7 mouse cellular contexts compared by ENCODE assay signal in the genomic region with DNA sequence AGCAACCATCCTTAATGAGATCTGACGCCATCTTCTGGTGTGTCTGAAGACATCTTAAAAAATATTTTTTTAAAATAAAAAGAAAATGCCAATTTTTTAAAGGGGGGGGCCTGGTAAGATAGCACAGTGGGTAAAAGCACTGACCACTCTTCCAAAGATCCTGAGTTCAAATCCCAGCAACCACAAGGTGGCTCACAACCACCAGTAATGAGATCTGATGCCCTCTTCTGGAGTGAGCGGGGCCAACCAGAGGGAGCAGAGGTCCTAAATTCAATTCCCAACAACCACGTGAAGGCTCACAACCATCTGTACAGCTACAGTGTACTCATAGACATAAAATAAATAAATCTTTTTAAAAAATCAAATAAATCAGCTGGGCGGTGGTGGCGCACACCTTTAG. TPM values are rescaled to one million over a fixed set of nuclear protein-coding genes. Genes with fewer than 3 reads are reported as not detected.
A peak's percentile ranks its signal among the peaks of the same experiment; 100 is the strongest.
DNase-seq lines count a peak whose midpoint lies in the region; ATAC-seq and TF ChIP-seq lines count a peak whose summit lies in the region.
"Not testable (repeated sequence)": the region's sequence is repeated elsewhere in the genome, so short reads cannot be mapped to it uniquely, and the experiment has no call there.

No protein-coding gene starts in this region.

- TF ChIP-seq EP300 in ES-Bruce4 (IDR thresholded peaks at IDR 0.05; ENCODE audit: insufficient read depth, low read depth, low read length); liver, embryonic 14.5 days (IDR thresholded peaks at IDR 0.05; ENCODE audit: low read depth); lung, postnatal 0 days (IDR thresholded peaks at IDR 0.05): not testable (repeated sequence)

- intact Hi-C loops in gastrocnemius, adult 2 months (cut with DNase I) = not testable (repeated sequence)

- H3K4me1 ChIP-seq in ES-Bruce4 (ENCODE audit: control insufficient read depth, insufficient read depth, low read length); lung, postnatal 0 days (ENCODE audit: insufficient read depth, low read depth, low read length): not testable (repeated sequence)
- peaks cover 13% of the 10 kb centered on the region for H3K4me1 ChIP-seq in intestine, postnatal 0 days (replicated peaks; ENCODE audit: control insufficient read depth, insufficient read depth, low read length)
- peaks cover 22 to 28% of the 10 kb centered on the region in 2 experiments for H3K4me1 ChIP-seq in liver, embryonic 14.5 days (replicated peaks; ENCODE audit: control insufficient read depth in 2 of 2, insufficient read depth in 2 of 2, low read length in 1 of 2)

- not testable (repeated sequence) for H3K4me2 ChIP-seq in intestine, postnatal 0 days (replicated peaks; ENCODE audit: low read depth); liver, embryonic 14.5 days (ENCODE audit: low read depth); lung, postnatal 0 days (replicated peaks; ENCODE audit: low read depth, low read length)

- not testable (repeated sequence) for ATAC-seq in intestine, postnatal 0 days; liver, embryonic 14.5 days (ENCODE audit: insufficient read depth); lung, postnatal 0 days

- H3K4me3 ChIP-seq in ES-Bruce4 (ENCODE audit: low read depth, low read length); gastrocnemius, adult 2 months; intestine, postnatal 0 days (ENCODE audit: low read depth, low read length); layer of hippocampus, adult 2 months; liver, embryonic 14.5 days (ENCODE audit: insufficient read depth in 1 of 2, low read depth in 2 of 2, low read length in 2 of 2); lung, postnatal 0 days (ENCODE audit: low read depth, low read length): not testable (repeated sequence)

- H3K9ac ChIP-seq in ES-Bruce4 (ENCODE audit: low read depth, poor library complexity, severe bottlenecking); intestine, postnatal 0 days (ENCODE audit: low read depth, low read length); liver, embryonic 14.5 days (replicated peaks); lung, postnatal 0 days (replicated peaks; ENCODE audit: low read depth): not testable (repeated sequence)

- peak; percentile 26 for DNase-seq in adipocyte (ENCODE audit: low spot score)
- DNase-seq in gastrocnemius, adult 2 months; layer of hippocampus, adult 2 months (ENCODE audit: low spot score in 2 of 2); liver, embryonic 14.5 days (ENCODE audit: low read depth in 3 of 3, low spot score in 3 of 3); lung, postnatal 0 days (ENCODE audit: low spot score): not testable (repeated sequence)

- not testable (repeated sequence) for H3K36me3 ChIP-seq in ES-Bruce4 (ENCODE audit: control insufficient read depth, insufficient read depth, low read length, poor library complexity, severe bottlenecking); intestine, postnatal 0 days (ENCODE audit: control insufficient read depth, insufficient read depth); liver, embryonic 14.5 days (replicated peaks; ENCODE audit: control insufficient read depth, insufficient read depth, low read depth); lung, postnatal 0 days (ENCODE audit: insufficient read depth, low read length)

- H3K27ac ChIP-seq in ES-Bruce4 (ENCODE audit: insufficient read depth, low read length); gastrocnemius, adult 2 months; intestine, postnatal 0 days (ENCODE audit: low read depth, low read length); layer of hippocampus, adult 2 months; liver, embryonic 14.5 days; lung, postnatal 0 days (ENCODE audit: low read length): not testable (repeated sequence)

- TF ChIP-seq POLR2A in ES-Bruce4 (IDR thresholded peaks at IDR 0.05; ENCODE audit: insufficient read depth, low read length) = not testable (repeated sequence)

- not testable (repeated sequence) for H3K9me3 ChIP-seq in ES-Bruce4 (replicated peaks; ENCODE audit: control insufficient read depth, insufficient read depth, low read length, poor library complexity, severe bottlenecking); intestine, postnatal 0 days (ENCODE audit: control insufficient read depth); liver, embryonic 14.5 days (ENCODE audit: control insufficient read depth, low read length); lung, postnatal 0 days (ENCODE audit: low read length)

- H3K27me3 ChIP-seq in ES-Bruce4 (ENCODE audit: control insufficient read depth, insufficient read depth, low read length, poor library complexity, severe bottlenecking); intestine, postnatal 0 days (replicated peaks; ENCODE audit: control insufficient read depth, insufficient read depth, low read length); liver, embryonic 14.5 days (ENCODE audit: control insufficient read depth, insufficient read depth, low read length); lung, postnatal 0 days (replicated peaks; ENCODE audit: insufficient read depth, low read length): not testable (repeated sequence)

- 88% methylated on average over 5 of the region's 5 CpGs for WGBS in intestine, postnatal 0 days
- 77% methylated on average over 5 of the region's 5 CpGs for WGBS in liver, embryonic 14.5 days (ENCODE audit: insufficient replicate concordance)
- WGBS in lung, postnatal 0 days = 87% methylated on average over 5 of the region's 5 CpGs

- TF ChIP-seq CTCF in ES-Bruce4 (IDR thresholded peaks at IDR 0.05; ENCODE audit: low read depth, low read length) = peak; percentile 9
- TF ChIP-seq CTCF in gastrocnemius, adult 2 months (IDR thresholded peaks at IDR 0.05) = peak; percentile 25
- peak; percentile 43 for TF ChIP-seq CTCF in intestine, postnatal 0 days (IDR thresholded peaks at IDR 0.05; ENCODE audit: low read depth)
- TF ChIP-seq CTCF in layer of hippocampus, adult 2 months (conservative IDR thresholded peaks at IDR 0.05) = peak; percentile 63
- 0 out of 2 replicates have a peak, but pooled peaks have one; percentile 4 for TF ChIP-seq CTCF in liver, embryonic 14.5 days (IDR thresholded peaks at IDR 0.05; ENCODE audit: low read depth)
- peak; percentile 32 for TF ChIP-seq CTCF in lung, postnatal 0 days (IDR thresholded peaks at IDR 0.05)

RNA-seq across cellular contexts. Expression of a gene that starts 2.3 kb away (rescaled TPM):
- polyA plus RNA-seq in ES-Bruce4 (2011; ENCODE audit: insufficient read depth, insufficient read length, low read depth, missing spikeins) = 46.3 and 52.4 TPM in 2 replicates
- total RNA-seq in gastrocnemius, adult 2 months (2021) = 10 to 100 TPM; 12.2 to 19.1 TPM
- polyA plus RNA-seq in intestine, postnatal 0 days (2015; fragmentation: Nextera tagmentation; extraction: Ambion mirVana) = 6.3 and 6.6 TPM in 2 replicates
- 100 to 1,000 TPM; 135 to 138 TPM for total RNA-seq in layer of hippocampus, adult 2 months (2021)
- polyA plus RNA-seq in liver, embryonic 14.5 days (2012; rRNA removed) = 9.7 and 14.6 TPM in 2 replicates
- polyA plus RNA-seq in liver, embryonic 14.5 days (2014; fragmentation: Nextera tagmentation; extraction: Ambion mirVana) = 23.8 and 27.9 TPM in 2 replicates
- 27.3 and 33.8 TPM in 2 replicates for polyA plus RNA-seq in lung, postnatal 0 days (2015; fragmentation: Nextera tagmentation; extraction: Ambion mirVana)

Comparison
In these comparisons a context has a peak if more than half of its experiments do, and no peak if none do; other contexts are left out.
1. CTCF ChIP-seq: peak in every context shown above with its lines; median percentile 63 in layer of hippocampus, adult 2 months; 43 in intestine, postnatal 0 days; 32 in lung, postnatal 0 days; 25 in gastrocnemius, adult 2 months; 9 in ES-Bruce4; 4 in liver, embryonic 14.5 days.